Mouse (Mus musculus) forebrain, embryonic 11.5 days (tissue): Measurements from ENCODE around the gene Agap1. TPM values are rescaled to one million over a fixed set of nuclear protein-coding genes. Genes with fewer than 3 reads are reported as not detected.

Experiments used
- ATAC-seq: fragments of 200-750 bp; cut with Nextera tagmentation; replicated peaks from 2 replicates; pipeline ENCODE4 v1.8.0; 2017; ENCODE audit warnings: moderate TSS enrichment; ENCODE audit not compliant: low FRiP score
- DNase-seq: peaks from one replicate; pipeline ENCODE4 v3.0.0-alpha.2; 2017; ENCODE audit warnings: low spot score
- H3K27ac ChIP-seq: fragments of 300-500 bp; sonication (generic); 2 replicates; pipeline ENCODE4 v1.5.1; 2014; ENCODE audit warnings: low read depth, low read length
- H3K27me3 ChIP-seq: fragments of 300-500 bp; sonication (generic); 2 replicates; pipeline ENCODE4 v1.6.1; 2014; ENCODE audit warnings: mild to moderate bottlenecking, low read length, mixed read lengths; ENCODE audit not compliant: control insufficient read depth, insufficient read depth
- H3K36me3 ChIP-seq: fragments of 300-500 bp; sonication (generic); 2 replicates; pipeline ENCODE4 v1.6.1; 2014; ENCODE audit warnings: mild to moderate bottlenecking, low read length, moderate library complexity, mixed read lengths; ENCODE audit not compliant: control insufficient read depth, insufficient read depth
- H3K4me1 ChIP-seq: fragments of 300-500 bp; sonication (generic); replicated peaks from 2 replicates; pipeline ENCODE4 v1.6.1; 2014; ENCODE audit warnings: low read length, mixed read lengths; ENCODE audit not compliant: control insufficient read depth, insufficient read depth
- H3K4me2 ChIP-seq: fragments of 300-500 bp; sonication (generic); 2 replicates; pipeline ENCODE4 v1.6.1; 2014; ENCODE audit warnings: low read depth, mild to moderate bottlenecking, low read length, moderate library complexity, mixed read lengths; ENCODE audit not compliant: severe bottlenecking
- H3K4me3 ChIP-seq: fragments of 300-500 bp; sonication (generic); 2 replicates; pipeline ENCODE4 v1.5.1; 2014; ENCODE audit warnings: low read depth, low read length
- H3K9ac ChIP-seq: fragments of 300-500 bp; sonication (generic); 2 replicates; pipeline ENCODE4 v1.6.1; 2014; ENCODE audit warnings: low read length
- H3K9me3 ChIP-seq: fragments of 300-500 bp; sonication (generic); 2 replicates; pipeline ENCODE4 v1.6.1; 2016; ENCODE audit warnings: low read length, mixed read lengths; ENCODE audit not compliant: control insufficient read depth
- WGBS: fragments of 180-500 bp; shearing (Covaris S2); extraction: QIAGEN DNeasy Blood & Tissue Kit; methylation state at CpG from one replicate; pipeline ENCODE4 v1.1.7; 2014; 5-methylcytosine and 5-hydroxymethylcytosine counted together
- polyA plus RNA-seq: library from polyadenylated mRNA; unstranded; fragments of >200 nt; fragmentation: Nextera tagmentation; extraction: Ambion mirVana; gene quantifications from 2 replicates; pipeline ENCODE4 v1.2.1, GENCODE M21; 2014

The Agap1 gene
- polyA plus RNA-seq, 1 experiment from 2014 or later = 36.1 TPM

GRCm38 (mm10) chr1:89801506-89801905 is 346.9 kb downstream of the Agap1 start:
- DNase-seq (no peak), ATAC-seq (no peak)
- no peaks in the 10 kb centered on the region for H3K4me1 ChIP-seq
- no peaks in the 10 kb centered on the region for H3K9me3 ChIP-seq
- H3K36me3 ChIP-seq = no peaks in the 10 kb centered on the region
- no peaks in the 10 kb centered on the region for H3K27me3 ChIP-seq
- no peak overlapping the region for H3K9ac ChIP-seq
- H3K4me3 ChIP-seq = no peak overlapping the region
- no peak overlapping the region for H3K27ac ChIP-seq
- WGBS = 84% methylated on average over 5 of the region's 5 CpGs
- H3K4me2 ChIP-seq = no peak overlapping the region

DNA sequence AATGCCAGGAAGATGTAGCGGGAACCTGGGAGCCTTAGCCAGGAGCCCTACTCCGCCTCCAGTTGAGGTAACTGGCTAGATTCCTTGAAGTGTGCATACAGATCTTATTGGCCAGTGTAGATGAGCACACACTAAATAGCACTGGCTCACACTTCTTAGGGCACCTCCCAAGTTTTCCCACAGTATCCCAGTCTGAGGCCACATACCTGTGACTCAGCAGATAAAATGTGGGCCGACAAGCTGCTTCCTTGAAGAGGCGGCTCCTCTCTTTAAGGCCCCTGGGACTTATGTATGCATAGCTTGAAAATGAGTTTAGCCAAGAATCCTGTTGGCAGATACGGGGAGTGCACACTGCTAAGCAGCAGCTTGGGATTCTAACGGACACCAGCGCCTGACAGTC is 350.4 kb downstream of the Agap1 start:
- Histone ChIP-seq H3K4me2 (no peak overlapping the region), H3K27ac (no peak overlapping the region), H3K27me3 (no peaks in the 10 kb centered on the region), H3K4me1 (no peaks in the 10 kb centered on the region), H3K9ac (no peak overlapping the region), H3K36me3 (no peaks in the 10 kb centered on the region), H3K4me3 (no peak overlapping the region), H3K9me3 (no peaks in the 10 kb centered on the region)
- no peak for ATAC-seq
- 91% methylated on average over 7 of the region's 7 CpGs for WGBS
- no peak for DNase-seq

- 91% methylated on average over 8 of the region's 8 CpGs for WGBS
- no peaks in the 10 kb centered on the region for H3K27me3 ChIP-seq
Measured at GRCm38 (mm10) chr1:89812816-89813215, 358.2 kb downstream of the Agap1 start.

DNA sequence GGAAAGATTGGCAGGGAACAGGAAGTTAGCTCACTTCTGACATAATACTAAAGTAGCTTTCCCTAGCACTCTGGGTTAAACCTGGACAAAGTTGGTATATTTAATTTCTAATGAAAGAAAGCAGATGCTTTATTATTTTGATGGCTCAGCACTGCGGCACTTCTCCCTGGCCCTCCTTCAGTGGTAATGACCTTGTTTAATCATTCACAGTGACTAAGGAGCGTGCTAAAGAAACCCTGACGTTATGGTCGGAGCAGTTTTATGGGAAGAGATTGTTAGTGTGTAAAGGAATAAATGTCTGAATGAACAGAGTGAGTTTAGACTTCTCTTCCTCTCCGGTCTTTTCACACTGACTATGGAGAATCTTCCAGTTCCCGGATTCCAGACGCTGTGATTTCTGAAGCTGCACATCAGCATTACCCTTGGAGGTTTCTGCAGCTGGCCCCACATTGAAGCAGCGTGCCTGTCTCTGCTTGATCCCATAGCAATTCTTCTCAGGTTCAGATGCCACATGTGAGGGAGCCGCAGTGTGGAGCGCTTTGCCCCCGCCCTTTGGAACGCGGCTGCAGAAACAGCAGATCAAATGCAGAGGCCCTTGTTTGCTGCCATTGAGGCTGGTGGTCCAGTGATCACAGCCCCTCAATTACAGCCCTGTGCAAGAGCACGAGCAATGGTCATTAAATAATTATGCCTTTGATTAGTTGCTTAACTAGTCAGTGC is 362.0 kb downstream of the Agap1 start:
- Histone ChIP-seq H3K4me1 (no peaks in the 10 kb centered on the region; the same call in 1 of the 2 replicates), H3K4me2 (no peak overlapping the region), H3K9me3 (no peaks in the 10 kb centered on the region), H3K9ac (no peak overlapping the region), H3K4me3 (no peak overlapping the region), H3K27me3 (no peaks in the 10 kb centered on the region), H3K36me3 (no peaks in the 10 kb centered on the region), H3K27ac (no peak overlapping the region)
- DNase-seq (peak; percentile 60), ATAC-seq (no peak)
- 55% methylated on average over 14 of the region's 14 CpGs for WGBS

More at GRCm38 (mm10) chr1:89812816-89813215, 358.2 kb downstream of the Agap1 start:
- Histone ChIP-seq H3K9ac (no peak overlapping the region), H3K27ac (no peak overlapping the region), H3K4me2 (no peak overlapping the region), H3K4me3 (no peak overlapping the region), H3K9me3 (no peaks in the 10 kb centered on the region), H3K4me1 (no peaks in the 10 kb centered on the region; the same call in 1 of the 2 replicates), H3K36me3 (no peaks in the 10 kb centered on the region)
- ATAC-seq = no peak
- no peak for DNase-seq

DNA sequence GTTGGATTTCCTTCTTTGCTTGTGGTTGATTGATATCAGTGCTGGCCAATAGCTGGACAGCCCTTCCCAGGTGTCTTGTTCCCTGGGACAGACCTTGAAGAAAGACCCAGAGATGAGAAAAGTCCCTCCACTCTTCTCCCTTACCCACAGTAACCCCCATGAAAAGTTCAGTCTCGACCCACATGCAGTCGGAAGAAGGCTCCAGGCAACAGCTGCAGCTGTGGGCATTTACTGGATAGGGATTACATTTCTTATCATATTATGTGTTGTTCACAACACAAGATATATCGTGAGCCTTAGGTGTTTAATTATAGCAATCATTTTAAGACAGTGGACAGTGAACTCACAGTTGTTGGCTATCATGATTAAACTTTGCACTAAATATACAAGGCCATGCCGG is 367.2 kb downstream of the Agap1 start:
- no peak for ATAC-seq
- peaks cover 8% of the 10 kb centered on the region; the same call in 1 of the 2 replicates for H3K27me3 ChIP-seq

GRCm38 (mm10) chr1:89822431-89822830 is 367.8 kb downstream of the Agap1 start:
- Histone ChIP-seq H3K27ac (no peak overlapping the region), H3K4me3 (no peak overlapping the region), H3K9me3 (no peaks in the 10 kb centered on the region), H3K4me2 (no peak overlapping the region), H3K27me3 (peaks cover 8% of the 10 kb centered on the region; the same call in 1 of the 2 replicates), H3K36me3 (no peaks in the 10 kb centered on the region), H3K4me1 (peaks cover 4% of the 10 kb centered on the region; the same call in 1 of the 2 replicates), H3K9ac (no peak overlapping the region)
- ATAC-seq (no peak), DNase-seq (no peak)
- 85% methylated on average over 3 of the region's 3 CpGs for WGBS

More for the DNA sequence above, 367.2 kb downstream of the Agap1 start:
- no peak for DNase-seq
- Histone ChIP-seq H3K9ac (no peak overlapping the region), H3K36me3 (no peaks in the 10 kb centered on the region), H3K27ac (no peak overlapping the region), H3K4me1 (peaks cover 4% of the 10 kb centered on the region; the same call in 1 of the 2 replicates), H3K9me3 (no peaks in the 10 kb centered on the region), H3K4me3 (no peak overlapping the region), H3K4me2 (no peak overlapping the region)
- WGBS = 86% methylated on average over 4 of the region's 4 CpGs

DNA sequence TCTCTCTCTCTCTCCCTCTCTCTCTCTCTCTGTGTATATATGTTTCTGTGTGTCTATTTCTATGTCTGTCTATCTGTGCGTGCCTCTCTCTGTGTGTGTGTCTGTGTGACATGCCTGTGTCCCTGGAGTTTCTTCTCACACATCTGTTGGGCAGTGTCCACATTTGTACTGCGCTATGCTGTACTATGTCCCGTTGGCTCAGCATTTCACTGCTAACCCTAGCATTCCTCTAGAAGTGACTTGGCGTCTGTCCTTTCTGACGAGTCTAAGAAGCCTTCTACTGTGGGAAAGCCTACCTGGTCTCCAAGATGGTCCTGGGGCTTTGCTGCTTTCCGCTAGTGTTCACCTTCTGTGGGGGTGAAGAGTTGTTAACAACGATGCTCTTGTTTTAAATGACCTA is 368.4 kb downstream of the Agap1 start:
- WGBS = 89% methylated on average over 7 of the region's 7 CpGs
- Histone ChIP-seq H3K4me3 (no peak overlapping the region), H3K4me1 (peaks cover 4% of the 10 kb centered on the region; the same call in 1 of the 2 replicates), H3K27me3 (peaks cover 8% of the 10 kb centered on the region; the same call in 1 of the 2 replicates), H3K9me3 (no peaks in the 10 kb centered on the region), H3K27ac (no peak overlapping the region), H3K36me3 (no peaks in the 10 kb centered on the region), H3K4me2 (no peak overlapping the region), H3K9ac (no peak overlapping the region)
- ATAC-seq = no peak
- DNase-seq = no peak

GRCm38 (mm10) chr1:89827051-89827450 is 372.4 kb downstream of the Agap1 start:
- no peak overlapping the region for H3K4me2 ChIP-seq
- no peak overlapping the region for H3K4me3 ChIP-seq
- no peak overlapping the region for H3K27ac ChIP-seq
- H3K4me1 ChIP-seq = peaks cover 4% of the 10 kb centered on the region; the same call in 1 of the 2 replicates
- ATAC-seq (no peak), DNase-seq (no peak)
- H3K36me3 ChIP-seq = no peaks in the 10 kb centered on the region
- H3K9me3 ChIP-seq = no peaks in the 10 kb centered on the region
- no peak overlapping the region for H3K9ac ChIP-seq
- 51% methylated on average over 3 of the region's 3 CpGs for WGBS
- peaks cover 8% of the 10 kb centered on the region; the same call in 1 of the 2 replicates for H3K27me3 ChIP-seq

- H3K27ac ChIP-seq = no peak overlapping the region
- no peak for ATAC-seq
Measured at GRCm38 (mm10) chr1:89831095-89831494, 376.5 kb downstream of the Agap1 start.

More at GRCm38 (mm10) chr1:89831095-89831494, 376.5 kb downstream of the Agap1 start:
- WGBS = 87% methylated on average over 1 of the region's 1 CpGs
- Histone ChIP-seq H3K27me3 (no peaks in the 10 kb centered on the region), H3K4me1 (no peaks in the 10 kb centered on the region), H3K4me3 (no peak overlapping the region), H3K9me3 (no peaks in the 10 kb centered on the region), H3K4me2 (no peak overlapping the region), H3K9ac (no peak overlapping the region), H3K36me3 (no peaks in the 10 kb centered on the region)
- DNase-seq = no peak
